Mouse (Mus musculus) spleen, postnatal 4 days (tissue): Measurements from ENCODE around the gene Arhgap45.

Experiments used
- DNase-seq, 2 experiments: peaks; one replicate each; pipeline ENCODE4 v3.0.0; 2022; ENCODE audit warnings: low spot score in 2 of 2

Gene Arhgap45

DNA sequence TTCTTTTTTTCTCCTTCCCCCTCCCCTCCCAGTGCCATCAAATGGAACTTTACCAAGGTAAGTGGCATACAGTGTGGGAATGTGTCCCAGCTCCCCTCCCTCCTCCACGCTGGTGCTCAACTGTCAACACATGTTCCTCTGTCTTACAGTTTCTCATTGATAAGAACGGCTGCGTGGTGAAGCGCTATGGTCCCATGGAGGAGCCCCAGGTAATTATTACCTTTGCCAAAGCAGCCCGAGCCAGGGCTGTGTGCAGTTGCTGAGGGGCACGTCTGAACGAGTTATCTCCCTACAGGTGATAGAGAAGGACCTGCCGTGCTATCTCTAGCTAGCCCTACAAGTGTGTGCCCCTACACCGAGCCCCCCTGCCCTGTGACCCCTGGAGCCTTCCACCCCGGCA is 39.4 kb downstream of the Arhgap45 start:
- no peak for DNase-seq

DNA sequence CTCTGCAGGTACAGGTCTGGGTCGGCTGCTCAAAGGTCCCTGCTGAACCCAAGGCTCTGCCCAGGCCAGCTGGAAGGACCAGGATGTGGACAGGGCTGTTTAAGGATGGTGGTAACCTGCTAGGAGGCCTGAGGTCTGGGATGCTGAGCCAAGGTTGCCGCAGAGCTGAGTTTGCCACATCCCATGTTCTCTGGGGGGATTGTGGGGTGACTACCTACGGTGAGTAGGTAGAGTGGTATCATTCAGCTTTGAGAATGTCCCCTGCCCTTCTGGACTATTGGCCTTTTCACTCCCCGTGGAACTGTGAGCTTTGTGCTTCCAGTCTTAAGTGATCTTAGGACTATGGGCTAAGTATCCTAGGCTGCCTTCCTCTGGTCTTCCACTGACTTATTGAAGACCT is 40.1 kb downstream of the Arhgap45 start:
- DNase-seq, result no peak

DNA sequence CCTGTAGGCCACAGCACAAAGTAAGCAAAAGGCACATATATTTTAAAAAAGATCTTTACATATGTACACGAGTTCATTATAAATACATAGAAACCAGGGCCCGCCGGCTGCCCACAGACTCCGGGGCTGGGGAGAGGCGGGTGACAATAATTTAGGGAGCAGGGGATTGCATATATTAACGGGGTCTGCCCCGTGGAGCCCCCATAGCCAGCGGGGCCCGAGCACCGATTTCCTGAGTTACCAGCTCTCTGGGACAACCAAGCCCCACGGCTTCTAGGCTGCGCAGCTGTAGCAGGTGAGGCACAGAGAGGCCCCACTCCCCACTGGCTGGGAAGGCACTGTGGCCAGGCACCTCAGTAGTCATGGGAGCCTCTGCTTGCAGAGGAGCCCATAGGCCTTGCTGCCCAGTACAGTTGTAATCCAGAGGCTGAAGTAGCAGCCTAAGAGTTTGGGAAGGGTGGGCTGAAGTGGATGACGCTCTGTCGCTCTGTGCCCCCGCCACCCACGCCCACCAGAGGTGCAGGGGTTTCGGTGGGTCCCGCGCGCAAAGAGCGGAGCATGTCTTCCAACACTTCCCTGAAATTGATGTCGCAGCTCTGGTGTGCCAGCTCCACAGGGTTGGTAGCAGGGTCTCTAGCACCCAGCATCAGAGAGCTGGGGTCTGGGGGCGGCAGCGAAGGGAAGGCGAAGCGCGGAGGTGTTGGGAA is 40.7 kb downstream of the Arhgap45 start:
- no peak for DNase-seq

DNA sequence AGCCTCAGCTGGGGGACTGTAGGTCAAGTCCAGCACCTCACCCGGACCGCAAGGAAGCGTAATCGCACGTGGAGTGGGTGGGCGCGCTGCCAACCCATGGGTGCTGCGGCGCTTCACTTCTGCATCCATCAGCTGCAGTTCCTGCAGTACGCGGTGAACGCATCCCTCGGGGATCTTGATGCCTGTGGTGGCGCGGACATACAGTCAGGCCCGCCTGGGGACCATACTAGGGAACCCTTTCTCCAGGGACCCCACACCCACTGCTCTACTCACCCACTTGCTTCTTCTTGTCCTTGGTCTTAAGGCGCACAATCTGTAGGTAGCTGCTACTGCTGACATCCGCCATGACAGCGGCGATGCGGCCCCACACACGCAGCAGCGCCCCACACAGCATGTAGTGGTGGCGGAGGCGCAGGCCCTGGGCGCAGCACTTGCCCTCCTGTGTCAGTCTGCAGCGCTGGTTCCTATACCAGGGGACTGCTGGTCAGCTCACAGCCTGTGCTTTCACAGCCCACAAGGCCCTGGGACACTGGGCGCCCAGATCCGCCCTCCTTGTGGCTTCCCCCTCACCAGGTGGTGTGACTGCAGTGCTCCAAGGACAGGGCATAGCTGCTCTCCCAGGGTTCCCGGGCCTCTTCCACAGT is 41.4 kb downstream of the Arhgap45 start:
- no peak for DNase-seq

DNA sequence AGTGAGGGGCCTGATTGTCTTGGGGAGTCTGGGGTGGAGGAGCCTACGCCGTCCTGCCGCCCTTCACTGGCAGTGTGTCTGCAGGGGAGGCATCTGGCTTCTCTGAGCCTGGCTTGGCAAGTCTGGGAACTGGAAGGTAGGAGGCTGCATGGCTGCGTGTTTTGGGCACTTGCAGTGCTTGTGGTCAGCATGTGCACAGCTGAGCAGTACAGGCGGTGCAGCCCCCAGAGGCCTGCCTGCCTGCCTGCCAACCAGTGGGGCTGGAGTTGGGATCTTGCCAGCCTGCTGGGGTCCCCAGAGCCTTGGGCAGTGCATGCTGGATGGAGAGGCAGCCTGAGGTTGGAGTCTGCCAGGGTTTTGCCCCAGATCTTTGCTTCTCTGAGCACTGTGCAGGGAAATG is 46.7 kb downstream of the Arhgap45 start:
- DNase-seq, result no peak

DNA sequence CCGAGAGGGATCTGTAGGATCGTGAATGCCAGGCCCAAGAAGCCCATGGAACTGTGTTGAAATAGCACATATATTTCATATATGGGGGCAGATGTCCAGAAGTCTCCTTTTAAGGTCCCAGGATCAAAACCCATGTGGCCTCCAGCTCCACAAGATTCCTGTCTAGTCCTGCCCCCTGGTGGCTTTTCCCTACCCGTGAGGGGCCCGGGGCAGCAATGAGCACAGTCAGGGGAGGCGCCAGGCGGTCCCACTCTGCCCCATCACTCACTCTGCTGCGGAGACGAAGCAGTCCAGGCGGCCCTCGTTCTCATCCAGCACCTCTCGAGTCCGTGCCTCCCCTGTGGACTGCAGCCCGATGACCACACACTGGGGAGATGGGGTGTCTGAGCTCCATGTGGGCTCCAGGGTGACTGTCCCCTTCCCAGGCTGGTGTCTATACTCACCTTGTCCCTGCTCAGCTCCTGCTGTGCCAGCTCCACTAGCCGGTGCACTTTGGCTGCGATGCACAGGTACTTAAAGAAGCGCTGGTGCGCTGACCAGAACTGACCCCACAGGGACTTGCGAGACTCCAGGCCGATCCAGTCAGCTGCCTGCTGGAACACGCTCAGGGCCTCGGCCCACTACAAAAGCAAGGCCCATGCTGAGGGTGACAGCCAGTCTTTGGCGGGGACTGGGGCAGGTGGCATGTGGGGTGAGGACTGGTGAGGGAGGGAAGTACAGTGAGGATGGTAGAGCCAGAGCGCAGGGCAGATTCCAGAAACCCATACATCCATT is 47.6 kb downstream of the Arhgap45 start:
- no peak for DNase-seq

DNA sequence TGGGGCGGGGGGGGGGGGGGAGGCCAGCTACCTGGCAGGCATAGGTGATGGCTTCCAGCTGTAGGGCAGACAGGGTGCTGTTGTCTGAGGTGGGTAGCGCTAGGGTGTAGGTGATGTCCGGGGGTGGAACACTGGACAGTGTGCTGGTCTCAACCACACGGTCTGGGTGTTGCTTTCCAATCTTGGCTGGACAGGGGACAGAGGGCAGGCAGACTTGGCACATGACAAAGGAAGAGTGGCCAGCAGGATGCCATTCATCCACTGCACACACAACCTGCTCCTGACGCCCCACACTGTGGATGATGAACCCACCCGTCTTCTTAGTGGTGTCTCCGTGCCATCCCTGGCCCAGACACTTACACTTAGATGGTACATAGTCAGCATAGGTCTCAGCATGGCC is 52.8 kb downstream of the Arhgap45 start:
- no peak for DNase-seq

DNA sequence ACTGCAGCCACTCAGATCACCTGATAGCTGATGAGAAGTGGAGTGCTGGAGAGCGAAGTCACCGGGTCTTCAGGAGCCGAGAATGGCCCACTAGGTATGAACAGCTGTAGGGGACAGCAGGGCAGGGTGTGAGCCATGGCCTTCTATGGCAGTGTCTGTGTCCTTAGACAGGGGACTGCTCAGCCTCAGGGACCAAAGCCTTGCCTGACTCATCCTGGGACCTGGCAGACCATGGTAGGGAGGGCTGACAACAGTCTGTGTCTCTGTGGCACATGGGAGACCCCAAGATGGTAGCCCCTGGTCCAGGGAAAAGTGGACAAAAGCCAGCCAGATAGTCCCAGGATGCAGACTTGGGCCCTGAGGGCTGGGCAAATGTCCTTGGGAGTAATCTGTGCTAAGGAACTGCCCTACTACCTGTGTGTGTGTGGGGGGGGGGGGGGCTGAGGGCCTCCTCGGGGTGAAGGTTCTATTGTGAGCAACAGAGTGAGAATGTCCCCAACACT is 53.5 kb downstream of the Arhgap45 start:
- no peak for DNase-seq

DNA sequence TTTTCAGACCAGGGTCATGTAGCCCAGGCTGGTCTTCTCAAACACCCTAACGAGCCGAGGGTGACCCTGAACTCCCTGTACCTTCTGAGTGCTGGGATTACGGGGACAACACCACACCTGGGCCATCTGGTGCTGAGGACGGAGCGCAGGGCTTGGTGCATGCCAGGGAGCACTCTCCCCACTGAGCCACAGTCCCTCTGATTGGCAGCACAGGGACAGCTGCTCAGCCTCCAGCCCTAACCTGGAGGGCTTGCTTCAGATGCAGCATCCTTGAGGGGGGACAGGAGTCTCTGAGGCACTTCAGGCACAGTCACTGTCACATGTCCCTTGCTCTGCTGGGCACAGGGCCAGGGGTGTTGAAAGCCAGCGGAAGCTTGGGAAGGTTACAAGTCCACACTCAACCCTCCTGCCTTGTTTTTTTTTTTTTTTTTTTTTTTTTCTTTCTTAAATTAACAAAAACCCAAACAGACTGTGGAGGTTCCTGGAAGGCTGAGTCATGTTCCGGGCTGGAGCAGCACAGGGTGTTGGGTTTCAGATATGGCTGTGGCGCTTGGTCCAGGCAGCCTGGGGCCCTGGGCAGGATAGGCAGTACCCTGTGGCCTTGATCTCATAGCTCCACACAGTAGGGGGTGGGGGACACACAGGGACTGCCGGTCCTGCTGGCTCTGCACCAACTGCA is 54.5 kb downstream of the Arhgap45 start:
- peak in 1 of 2 experiments; percentile 73 for DNase-seq

DNA sequence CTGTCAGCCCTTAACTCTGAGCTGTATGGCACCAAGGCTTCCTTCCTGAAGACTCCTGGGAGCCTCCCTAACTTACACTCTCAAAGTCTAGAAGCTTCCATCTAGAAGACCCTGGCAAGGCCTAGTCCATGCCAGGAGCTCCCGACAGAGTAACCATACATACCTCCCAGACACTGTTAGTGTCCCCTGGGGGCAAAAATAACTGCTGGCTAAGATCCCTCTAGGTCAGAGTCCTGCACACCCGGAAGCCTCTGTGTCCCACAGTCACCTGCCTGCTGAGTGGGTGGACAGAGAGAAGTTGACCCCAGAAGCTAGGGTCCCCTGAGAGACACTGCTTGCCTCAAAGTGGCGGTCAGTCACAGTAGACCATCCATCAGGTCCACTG is 55.1 kb downstream of the Arhgap45 start:
- DNase-seq, result no peak

DNA sequence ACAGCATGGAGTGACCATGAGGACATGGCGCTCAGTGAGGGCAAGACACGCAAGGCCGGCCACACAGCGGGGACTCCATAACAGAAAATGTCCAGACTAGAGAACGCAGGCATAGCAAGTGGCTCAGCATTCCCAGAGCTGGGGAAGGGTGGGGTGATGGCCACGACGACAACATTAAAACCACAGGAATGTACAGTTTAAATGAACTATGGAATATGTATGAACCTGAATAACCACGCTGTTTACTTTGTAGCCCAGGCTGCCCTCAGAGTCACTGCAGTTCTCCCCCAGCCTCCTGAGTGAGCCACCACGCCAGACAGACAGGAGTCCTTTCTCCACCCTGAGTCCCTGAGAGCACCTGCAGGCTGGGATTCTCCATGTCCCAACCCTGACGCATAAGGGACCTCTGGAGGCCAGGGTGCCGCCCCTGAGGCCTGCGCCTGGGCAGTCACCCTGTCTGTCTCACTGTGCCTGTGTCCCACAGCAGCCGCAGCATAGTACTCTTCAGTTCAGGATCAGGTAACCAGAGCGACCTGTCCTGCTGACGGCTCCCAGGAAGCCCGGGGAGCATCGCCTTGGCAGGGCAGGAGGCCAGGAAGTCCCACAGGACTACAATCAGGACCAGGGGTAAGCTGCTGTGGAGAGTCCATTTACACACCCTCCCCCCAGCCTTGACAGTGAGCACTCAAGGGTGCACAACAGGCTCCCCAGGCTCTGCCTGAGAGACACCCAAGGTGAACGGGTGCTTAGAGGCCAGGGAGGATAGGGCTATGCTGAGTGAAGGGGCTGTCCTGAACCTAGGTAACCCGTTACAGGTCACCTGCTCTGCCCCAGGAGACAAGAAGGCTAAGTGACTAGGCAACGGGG is 56.4 kb downstream of the Arhgap45 start:
- no peak for DNase-seq

DNA sequence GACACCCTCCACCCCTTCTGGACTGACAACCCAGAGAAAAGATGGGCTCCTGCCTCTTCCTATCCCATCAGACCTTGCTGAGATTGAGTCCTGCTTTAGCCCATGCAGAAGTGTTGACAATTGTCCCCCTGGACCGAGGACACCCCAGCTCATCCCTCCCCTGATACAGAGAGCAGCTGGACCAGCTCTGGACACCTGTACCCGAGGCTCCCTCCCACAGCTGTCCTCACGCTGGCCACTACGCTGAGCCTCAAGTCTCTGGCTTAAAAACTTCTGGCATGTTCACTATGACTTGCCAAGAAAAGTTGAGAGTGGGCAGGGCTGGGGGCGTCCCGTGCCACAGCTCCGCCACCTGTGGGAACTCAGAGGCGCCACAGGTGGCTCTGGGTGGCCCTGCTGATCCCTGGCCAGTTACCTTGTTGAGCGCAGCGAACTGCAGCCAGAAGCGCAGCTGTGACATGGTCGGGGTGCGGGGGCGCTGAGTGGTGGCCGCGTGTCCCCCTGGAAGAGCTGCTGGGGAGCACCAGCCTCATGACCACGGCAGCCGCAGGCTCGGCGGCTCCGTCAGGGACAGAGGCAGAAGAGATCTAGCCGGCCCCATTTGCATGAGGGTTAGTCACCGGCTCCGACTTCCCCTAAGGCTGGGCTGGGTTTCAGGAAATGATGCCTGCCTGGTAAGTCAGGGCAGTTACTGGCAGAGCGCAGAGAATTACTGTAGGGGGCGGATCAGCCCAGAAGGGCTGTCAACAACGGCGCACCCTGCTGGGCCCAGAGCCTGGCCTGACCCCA is 58.6 kb downstream of the Arhgap45 start:
- DNase-seq, result peak; percentile 80 to 86

DNA sequence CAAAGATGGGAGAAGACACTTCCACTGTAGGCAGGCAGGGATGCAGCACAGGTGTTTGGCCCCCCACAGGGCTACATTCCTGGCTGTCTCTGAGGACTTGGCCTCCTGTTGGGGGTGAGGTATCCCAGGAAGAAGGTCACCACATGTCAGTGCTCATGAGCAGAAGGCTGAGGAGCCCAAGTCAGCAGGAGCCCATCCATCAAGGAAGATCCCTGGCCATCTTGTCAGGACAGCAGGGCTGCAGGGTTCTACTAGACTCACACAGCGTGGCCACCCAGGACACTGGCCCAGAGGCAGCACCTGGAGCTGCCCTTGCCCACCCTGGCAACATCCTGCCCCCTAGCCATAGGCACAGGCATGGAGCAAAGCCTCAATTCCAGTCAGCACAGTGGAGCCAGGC is 59.5 kb downstream of the Arhgap45 start:
- DNase-seq, result no peak

DNA sequence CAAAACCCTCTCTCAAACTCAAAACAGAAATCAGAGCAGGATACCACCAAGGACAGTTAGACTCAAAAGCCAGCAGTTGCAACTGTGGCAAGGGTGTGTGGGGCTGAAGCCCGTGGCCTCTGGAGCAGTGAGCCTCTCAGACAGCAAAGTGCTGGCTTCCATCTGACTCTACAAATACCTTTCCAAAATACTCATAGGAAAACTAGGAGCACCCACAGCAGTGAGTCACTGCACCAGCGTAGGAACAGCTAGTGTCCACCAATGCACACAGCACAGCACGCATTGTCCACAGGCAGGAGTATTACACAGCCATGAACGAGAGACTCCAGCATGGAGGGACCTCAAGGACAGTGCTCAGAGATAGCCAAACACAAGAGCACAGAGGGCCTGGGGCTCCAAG is 59.9 kb downstream of the Arhgap45 start:
- DNase-seq, result no peak

DNA sequence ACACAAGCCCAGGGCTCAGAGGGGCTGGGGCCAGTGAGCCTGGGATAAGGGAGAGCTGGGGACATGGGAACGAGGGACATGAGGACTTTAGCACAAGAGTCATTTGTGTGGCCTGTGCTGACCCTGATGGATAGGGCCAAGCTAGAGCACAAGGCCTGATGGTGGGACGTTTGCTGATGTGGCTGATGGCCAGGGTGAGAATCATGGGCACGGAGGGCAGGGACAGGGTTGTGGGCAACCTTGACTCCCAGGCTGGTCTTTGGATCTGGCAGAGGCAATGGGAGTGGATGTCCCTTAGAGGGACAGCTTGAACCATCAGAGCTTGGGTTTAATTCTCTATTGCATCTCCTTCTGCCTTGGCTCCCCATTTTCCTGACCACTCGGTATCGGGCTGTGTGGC is 60.9 kb downstream of the Arhgap45 start:
- no peak for DNase-seq

DNA sequence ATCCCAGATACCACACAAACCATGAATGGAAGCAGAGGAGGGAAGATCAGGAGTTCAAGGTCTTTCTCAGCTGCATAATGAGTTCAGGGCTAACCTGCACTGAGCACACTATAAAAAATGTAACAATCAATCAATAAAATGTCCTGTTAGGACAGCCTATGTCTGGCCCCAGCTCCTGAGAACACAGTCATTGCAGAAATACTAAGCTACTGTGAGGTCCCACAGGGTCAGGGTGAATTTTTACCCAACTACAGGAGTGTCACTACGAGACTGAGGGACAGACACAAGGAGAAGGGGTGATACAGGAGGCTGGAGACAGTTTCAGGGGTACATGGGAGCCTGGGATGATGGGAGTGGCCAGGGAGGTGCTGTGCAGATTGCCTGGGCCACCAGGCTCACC is 61.9 kb downstream of the Arhgap45 start:
- no peak for DNase-seq

DNA sequence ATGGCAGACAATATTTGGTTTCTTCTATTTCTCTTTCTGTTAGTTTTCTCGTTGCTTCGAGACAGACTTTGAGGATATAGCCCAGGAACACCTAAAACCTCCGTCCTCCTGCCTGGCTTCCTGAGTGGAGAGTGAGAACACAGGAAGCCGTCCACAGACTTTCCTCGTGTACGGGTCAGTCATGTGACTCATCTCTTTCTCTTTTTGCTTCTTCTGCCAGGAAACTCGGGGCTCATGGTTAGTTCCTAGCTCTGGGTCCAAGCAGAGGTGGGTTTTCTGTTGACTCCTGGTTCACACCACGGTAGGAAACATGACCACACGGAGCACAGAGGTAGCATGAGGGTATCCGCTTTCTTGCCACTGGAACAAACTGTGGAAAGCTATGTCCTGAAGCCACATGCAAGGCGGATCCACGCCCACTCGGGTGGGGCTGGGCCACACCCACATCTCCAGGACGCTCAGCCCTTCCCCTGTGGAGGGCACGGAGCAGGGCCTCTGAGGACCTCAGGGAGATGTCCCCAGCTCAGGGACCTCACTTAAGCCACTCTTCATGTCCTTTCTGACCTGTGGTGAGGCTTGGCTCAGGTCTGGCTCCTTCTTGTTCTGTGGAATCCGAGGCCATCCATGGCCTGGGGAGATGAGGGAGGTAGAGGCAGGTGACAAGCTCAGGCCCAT is 64.1 kb downstream of the Arhgap45 start:
- peak; percentile 82 to 84 for DNase-seq
